Mouse (Mus musculus): ENCODE measurements around the gene St3gal3. TPM values are rescaled to one million over a fixed set of nuclear protein-coding genes. Genes with fewer than 3 reads are reported as not detected.

St3gal3 gene
- total and polyA plus RNA-seq, 2 experiments from 2014 or later, result 11.8 to 50.9 TPM

DNA sequence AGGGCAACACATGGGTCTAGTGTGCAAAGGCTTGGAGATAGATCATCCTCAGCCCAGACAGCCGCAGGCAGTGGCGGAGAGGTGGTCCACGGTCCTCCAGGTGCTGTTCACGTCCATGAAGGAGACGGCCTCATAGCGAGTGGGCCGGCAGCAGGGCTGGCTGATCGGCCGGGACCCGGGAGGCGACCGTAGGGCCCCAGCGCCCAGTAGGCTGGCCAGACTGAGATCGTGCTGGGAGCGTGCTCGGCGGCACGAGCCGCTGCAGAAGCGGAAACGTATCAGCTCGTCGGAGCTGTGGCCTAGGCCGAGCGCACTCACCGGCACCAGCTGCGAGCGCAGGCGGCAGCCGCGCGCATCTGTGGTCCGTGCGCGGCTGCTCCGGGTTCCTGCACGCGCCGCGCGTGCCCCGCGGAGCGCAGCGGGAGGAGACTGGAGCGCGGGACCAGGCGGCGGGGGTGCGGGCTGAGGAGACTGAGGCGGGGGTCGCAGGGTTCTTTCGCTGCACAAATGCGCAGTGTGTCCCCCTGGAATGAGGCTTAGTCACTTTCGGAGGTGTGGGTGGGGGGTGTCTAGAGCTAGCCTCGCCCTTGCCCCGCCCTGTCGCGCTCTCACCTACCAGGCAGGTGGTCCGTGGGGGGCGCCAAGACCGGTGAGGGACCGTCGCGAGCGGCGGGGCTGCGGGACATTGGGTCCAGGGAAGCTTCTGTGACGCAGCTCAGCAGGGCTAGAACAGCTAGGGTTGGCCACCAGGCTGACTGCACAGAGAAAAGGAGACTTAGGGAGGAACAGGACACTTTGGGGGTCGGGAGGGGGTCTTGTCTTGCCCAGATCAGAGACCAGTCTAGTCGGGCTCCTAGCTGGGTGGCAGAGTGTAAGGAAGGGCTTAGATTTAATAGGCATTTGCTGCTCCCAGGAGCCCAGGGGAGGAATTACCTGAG lies 207.9 kb downstream of the St3gal3 start:
- DNase-seq (ENCODE audit: low spot score), result peak; percentile 80
- Histone ChIP-seq H3K4me1 (ENCODE audit: insufficient read depth, low read length) (peaks cover 21% of the 10 kb centered on the region), H3K9ac (replicated peaks; ENCODE audit: low read length) (peak overlapping the region; percentile 59), H3K4me3 (ENCODE audit: low read length) (peak overlapping the region; percentile 45), H3K27ac (no peak overlapping the region), H3K9me3 (ENCODE audit: low read length) (no peaks in the 10 kb centered on the region), H3K4me2 (ENCODE audit: low read depth, low read length) (peak overlapping the region; percentile 90), H3K27me3 (ENCODE audit: insufficient read depth, low read length) (peaks cover 3% of the 10 kb centered on the region; the same call in 1 of the 2 replicates), H3K36me3 (ENCODE audit: insufficient read depth, low read length) (no peaks in the 10 kb centered on the region)
- peak; percentile 6; the same call in 1 of the 2 replicates for TF ChIP-seq CTCF (IDR thresholded peaks at IDR 0.05; ENCODE audit: low read depth)
- ATAC-seq, result peak; percentile 75
- under 1% methylated on average over 71 of the region's 71 CpGs for WGBS

DNA sequence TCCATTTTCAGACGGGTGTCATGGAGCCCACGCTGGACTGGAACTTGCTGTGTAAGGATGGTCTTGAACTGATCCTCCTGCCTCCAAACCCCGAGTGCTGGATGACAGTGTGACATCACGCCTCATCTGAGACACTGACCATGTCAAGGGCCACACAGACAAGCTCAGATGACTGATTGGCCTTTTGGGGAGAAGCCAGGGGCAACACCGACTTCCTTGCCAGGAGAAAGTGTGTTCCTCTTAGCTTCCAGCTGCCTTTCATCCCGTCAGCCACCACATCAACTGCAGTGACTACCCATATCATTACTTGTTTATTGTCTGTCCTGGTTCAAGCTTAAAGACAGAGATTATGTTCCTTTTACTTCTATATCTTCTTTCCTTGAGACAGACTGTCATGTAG lies 209.8 kb downstream of the St3gal3 start:
- ATAC-seq (no peak), DNase-seq (ENCODE audit: low spot score) (no peak)
- Histone ChIP-seq H3K9ac (replicated peaks; ENCODE audit: low read length) (no peak overlapping the region), H3K9me3 (ENCODE audit: low read length) (no peaks in the 10 kb centered on the region), H3K36me3 (ENCODE audit: insufficient read depth, low read length) (no peaks in the 10 kb centered on the region), H3K4me2 (ENCODE audit: low read depth, low read length) (no peak overlapping the region), H3K27me3 (ENCODE audit: insufficient read depth, low read length) (peaks cover 3% of the 10 kb centered on the region; the same call in 1 of the 2 replicates), H3K27ac (no peak overlapping the region), H3K4me3 (ENCODE audit: low read length) (no peak overlapping the region), H3K4me1 (ENCODE audit: insufficient read depth, low read length) (peaks cover 21% of the 10 kb centered on the region)
- no peak for TF ChIP-seq CTCF (IDR thresholded peaks at IDR 0.05; ENCODE audit: low read depth)
- WGBS, result 64% methylated on average over 6 of the region's 6 CpGs

DNA sequence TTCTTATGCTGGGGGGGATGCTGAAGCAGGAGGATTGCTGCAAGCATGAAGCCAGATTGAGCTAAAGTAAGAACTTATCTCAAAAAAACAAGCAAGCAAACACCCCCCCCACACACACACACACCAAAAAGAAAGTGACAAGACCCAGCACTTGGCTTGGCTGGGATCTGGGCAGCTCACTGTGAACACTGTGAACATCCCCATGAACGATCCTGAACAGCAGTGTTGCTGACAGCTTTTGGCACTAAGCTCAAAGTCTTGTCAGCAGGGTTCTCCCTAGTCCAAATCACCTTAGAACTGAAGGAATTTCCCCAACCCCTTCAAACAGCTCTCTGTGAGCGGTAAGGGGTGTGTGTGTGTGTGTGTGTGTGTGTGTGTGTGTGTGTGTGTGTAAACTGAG lies 211.3 kb downstream of the St3gal3 start:
- 0 out of 2 replicates have a peak, but pooled peaks cover 3% of the 10 kb centered on the region for H3K27me3 ChIP-seq (ENCODE audit: insufficient read depth, low read length)
- H3K9ac ChIP-seq (replicated peaks; ENCODE audit: low read length), result no peak overlapping the region
- no peaks in the 10 kb centered on the region for H3K9me3 ChIP-seq (ENCODE audit: low read length)
- H3K27ac ChIP-seq, result no peak overlapping the region
- DNase-seq (ENCODE audit: low spot score) (no peak), ATAC-seq (no peak)
- H3K4me3 ChIP-seq (ENCODE audit: low read length), result no peak overlapping the region
- WGBS, result 25% methylated on average over 2 of the region's 2 CpGs
- H3K4me1 ChIP-seq (ENCODE audit: insufficient read depth, low read length), result peaks cover 10% of the 10 kb centered on the region; the same call in 1 of the 2 replicates
- no peak overlapping the region for H3K4me2 ChIP-seq (ENCODE audit: low read depth, low read length)
- H3K36me3 ChIP-seq (ENCODE audit: insufficient read depth, low read length), result no peaks in the 10 kb centered on the region
- TF ChIP-seq CTCF (IDR thresholded peaks at IDR 0.05; ENCODE audit: low read depth), result no peak

DNA sequence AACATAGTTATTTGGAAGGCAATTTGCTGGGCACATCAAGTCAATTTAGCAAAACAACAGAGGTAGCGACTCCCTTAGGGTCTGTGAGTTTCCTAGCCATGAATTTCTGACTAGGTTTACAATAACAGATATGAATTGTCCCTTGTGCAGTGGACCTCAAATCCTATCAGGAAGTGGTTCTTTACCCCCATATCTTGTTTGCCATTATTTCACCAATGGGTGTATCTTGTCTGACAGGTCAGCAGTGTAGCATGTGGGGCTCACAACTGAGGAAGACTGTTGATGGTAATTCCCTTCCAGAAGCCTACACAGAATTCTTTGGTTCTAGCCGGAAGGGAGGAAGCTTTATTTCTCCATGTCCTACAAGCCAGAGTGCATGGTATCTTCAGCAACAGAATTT lies 213.4 kb downstream of the St3gal3 start:
- TF ChIP-seq CTCF (IDR thresholded peaks at IDR 0.05; ENCODE audit: low read depth), result no peak
- Histone ChIP-seq H3K27me3 (ENCODE audit: insufficient read depth, low read length) (no peaks in the 10 kb centered on the region), H3K4me2 (ENCODE audit: low read depth, low read length) (no peak overlapping the region), H3K4me3 (ENCODE audit: low read length) (no peak overlapping the region), H3K36me3 (ENCODE audit: insufficient read depth, low read length) (no peaks in the 10 kb centered on the region), H3K9me3 (ENCODE audit: low read length) (no peaks in the 10 kb centered on the region), H3K27ac (no peak overlapping the region), H3K9ac (replicated peaks; ENCODE audit: low read length) (no peak overlapping the region), H3K4me1 (ENCODE audit: insufficient read depth, low read length) (0 out of 2 replicates have a peak, but pooled peaks cover 1% of the 10 kb centered on the region)
- DNase-seq (ENCODE audit: low spot score) (no peak), ATAC-seq (no peak)
- 86% methylated on average over 2 of the region's 2 CpGs for WGBS

DNA sequence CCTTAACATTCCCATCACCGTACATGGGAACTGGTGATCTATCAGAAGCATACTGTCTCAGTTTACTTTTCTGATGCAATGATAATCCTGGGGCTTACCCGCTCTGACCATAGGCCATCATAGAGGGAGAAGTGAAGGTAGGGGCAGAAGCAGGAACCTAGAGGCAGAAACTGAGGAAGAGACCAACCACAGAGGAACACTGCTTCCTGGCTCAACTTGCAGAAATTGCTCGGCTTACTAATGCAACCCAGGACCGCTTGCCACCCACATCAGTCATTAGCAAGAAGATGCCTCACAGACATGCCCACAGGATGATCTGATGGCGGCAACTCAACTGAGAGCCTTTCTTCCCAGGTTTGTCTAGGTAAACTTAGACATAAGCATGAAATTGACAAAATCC lies 216.0 kb downstream of the St3gal3 start:
- no peak overlapping the region for H3K27ac ChIP-seq
- H3K9ac ChIP-seq (replicated peaks; ENCODE audit: low read length), result no peak overlapping the region
- no peaks in the 10 kb centered on the region for H3K27me3 ChIP-seq (ENCODE audit: insufficient read depth, low read length)
- no peaks in the 10 kb centered on the region for H3K9me3 ChIP-seq (ENCODE audit: low read length)
- no peak for TF ChIP-seq CTCF (IDR thresholded peaks at IDR 0.05; ENCODE audit: low read depth)
- H3K4me1 ChIP-seq (ENCODE audit: insufficient read depth, low read length), result peaks cover 7% of the 10 kb centered on the region; the same call in 1 of the 2 replicates
- DNase-seq (ENCODE audit: low spot score), result no peak
- ATAC-seq, result no peak
- no peak overlapping the region for H3K4me3 ChIP-seq (ENCODE audit: low read length)
- no peaks in the 10 kb centered on the region for H3K36me3 ChIP-seq (ENCODE audit: insufficient read depth, low read length)
- WGBS, result 77% methylated on average over 5 of the region's 5 CpGs
- H3K4me2 ChIP-seq (ENCODE audit: low read depth, low read length), result no peak overlapping the region

DNA sequence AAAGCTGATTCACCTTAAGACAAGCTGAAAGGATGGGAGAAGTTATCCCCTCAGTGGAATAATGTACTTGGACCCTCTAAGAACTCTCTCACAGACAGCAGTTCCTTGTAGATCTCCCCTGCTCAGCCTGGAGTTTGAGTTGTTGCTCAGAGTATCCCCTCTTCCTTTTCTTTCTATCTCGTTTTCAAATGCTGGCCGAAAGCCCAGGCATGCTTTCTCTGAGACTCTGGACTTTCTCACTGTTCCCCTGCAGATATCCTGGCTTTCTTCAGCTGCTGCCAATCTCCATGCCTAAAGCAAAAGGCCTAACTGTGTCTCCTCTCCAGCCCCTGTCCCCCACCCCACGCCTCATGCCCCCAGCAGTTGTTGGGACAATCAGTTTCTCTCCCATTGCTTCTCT lies 216.5 kb downstream of the St3gal3 start:
- no peak overlapping the region for H3K27ac ChIP-seq
- peaks cover 12% of the 10 kb centered on the region for H3K4me1 ChIP-seq (ENCODE audit: insufficient read depth, low read length)
- no peak for TF ChIP-seq CTCF (IDR thresholded peaks at IDR 0.05; ENCODE audit: low read depth)
- ATAC-seq, result no peak
- H3K4me2 ChIP-seq (ENCODE audit: low read depth, low read length), result no peak overlapping the region
- H3K27me3 ChIP-seq (ENCODE audit: insufficient read depth, low read length), result no peaks in the 10 kb centered on the region
- H3K9ac ChIP-seq (replicated peaks; ENCODE audit: low read length), result no peak overlapping the region
- H3K9me3 ChIP-seq (ENCODE audit: low read length), result no peaks in the 10 kb centered on the region
- 38% methylated on average over 3 of the region's 3 CpGs for WGBS
- no peaks in the 10 kb centered on the region for H3K36me3 ChIP-seq (ENCODE audit: insufficient read depth, low read length)
- H3K4me3 ChIP-seq (ENCODE audit: low read length), result no peak overlapping the region
- no peak for DNase-seq (ENCODE audit: low spot score)

DNA sequence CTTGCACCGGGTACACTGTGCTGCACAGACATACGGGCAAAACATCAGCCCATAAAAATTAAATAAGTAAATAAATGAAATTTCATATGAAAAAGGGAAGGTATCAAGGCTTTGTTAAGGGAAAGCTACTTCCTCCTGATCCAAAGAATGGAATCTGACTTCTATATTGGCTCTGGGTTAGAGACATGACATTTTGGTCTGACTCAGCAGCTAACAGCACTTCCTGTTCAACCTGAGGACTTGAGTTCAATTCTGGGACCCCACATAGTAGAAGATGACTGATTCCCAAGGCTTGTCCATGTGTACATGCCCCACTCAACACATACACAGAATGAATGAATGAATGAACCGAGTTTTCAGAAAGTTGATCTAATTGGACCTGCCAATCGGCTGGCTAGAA lies 216.9 kb downstream of the St3gal3 start:
- Histone ChIP-seq H3K4me3 (ENCODE audit: low read length) (no peak overlapping the region), H3K4me1 (ENCODE audit: insufficient read depth, low read length) (peaks cover 17% of the 10 kb centered on the region), H3K4me2 (ENCODE audit: low read depth, low read length) (no peak overlapping the region), H3K9ac (replicated peaks; ENCODE audit: low read length) (no peak overlapping the region), H3K9me3 (ENCODE audit: low read length) (no peaks in the 10 kb centered on the region), H3K27ac (no peak overlapping the region), H3K36me3 (ENCODE audit: insufficient read depth, low read length) (no peaks in the 10 kb centered on the region), H3K27me3 (ENCODE audit: insufficient read depth, low read length) (no peaks in the 10 kb centered on the region)
- no peak for ATAC-seq
- no peak for TF ChIP-seq CTCF (IDR thresholded peaks at IDR 0.05; ENCODE audit: low read depth)
- no peak for DNase-seq (ENCODE audit: low spot score)
- 93% methylated on average over 4 of the region's 4 CpGs for whole genome bisulfite sequencing

All from hindbrain, postnatal 0 days (tissue).